Mouse (Mus musculus) spleen, adult 2 months (tissue): ENCODE results near the gene Pmpcb.

Experiments used
- CTCF ChIP-seq: fragments of 200-500 bp; IDR thresholded peaks from 2 replicates; pipeline ENCODE4 v1.5.1; 2011; ENCODE audit warnings: mild to moderate bottlenecking, inconsistent platforms; ENCODE audit not compliant: insufficient read depth, insufficient read length, insufficient replicate concordance; ENCODE audit errors: extremely low read depth
- POLR2A ChIP-seq: fragments of 200-500 bp; IDR thresholded peaks from 2 replicates; pipeline ENCODE4 v1.6.1; 2011; ENCODE audit warnings: low read depth, low read length, inconsistent platforms

GRCm38 (mm10) chr5:21739120-21739519 lies 2.2 kb downstream of the Pmpcb start:
- TF ChIP-seq POLR2A (no peak), CTCF (no peak)
